Mouse (Mus musculus) lung, embryonic 14.5 days (tissue): ENCODE data around the gene Cxcr4. TPM values are rescaled to one million over a fixed set of nuclear protein-coding genes. Genes with fewer than 3 reads are reported as not detected.

Experiments used
- ATAC-seq: fragments of 200-750 bp; cut with Nextera tagmentation; 2 replicates; pipeline ENCODE4 v1.8.0; 2017; ENCODE audit warnings: mild to moderate bottlenecking, moderate TSS enrichment, moderate library complexity; ENCODE audit not compliant: insufficient read depth
- DNase-seq: peaks from one replicate; pipeline ENCODE4 v3.0.0-alpha.2; 2015
- H3K27ac ChIP-seq: fragments of 300-500 bp; sonication (generic); 2 replicates; pipeline ENCODE4 v1.5.1; 2014; ENCODE audit warnings: low read depth, mild to moderate bottlenecking, moderate library complexity
- H3K27me3 ChIP-seq: fragments of 300-500 bp; sonication (generic); 2 replicates; pipeline ENCODE4 v1.6.1; 2014; ENCODE audit warnings: low read length, control low read depth; ENCODE audit not compliant: insufficient read depth
- H3K36me3 ChIP-seq: fragments of 300-500 bp; sonication (generic); 2 replicates; pipeline ENCODE4 v1.6.1; 2014; ENCODE audit warnings: control low read depth; ENCODE audit not compliant: insufficient read depth
- H3K4me1 ChIP-seq: fragments of 300-500 bp; sonication (generic); 2 replicates; pipeline ENCODE4 v1.6.1; 2014; ENCODE audit warnings: antibody characterized with exemption, control low read depth; ENCODE audit not compliant: insufficient read depth
- H3K4me2 ChIP-seq: fragments of 300-500 bp; sonication (generic); 2 replicates; pipeline ENCODE4 v1.6.1; 2014; ENCODE audit warnings: mild to moderate bottlenecking
- H3K4me3 ChIP-seq: fragments of 300-500 bp; sonication (generic); 2 replicates; pipeline ENCODE4 v1.5.1; 2014; ENCODE audit warnings: low read depth, low read length
- H3K9ac ChIP-seq: fragments of 300-500 bp; sonication (generic); 2 replicates; pipeline ENCODE4 v1.6.1; 2014
- H3K9me3 ChIP-seq: fragments of 300-500 bp; sonication (generic); 2 replicates; pipeline ENCODE4 v1.6.1; 2016; ENCODE audit warnings: low read depth, low read length, control low read depth
- CTCF ChIP-seq: IDR thresholded peaks from 2 replicates; pipeline ENCODE4 v1.5.1; 2016; ENCODE audit warnings: antibody characterized with exemption, low read depth
- WGBS: fragments of 180-500 bp; shearing (Covaris S2); extraction: QIAGEN DNeasy Blood & Tissue Kit; methylation state at CpG from one replicate; pipeline ENCODE4 v1.1.7; 2014; 5-methylcytosine and 5-hydroxymethylcytosine counted together
- polyA plus RNA-seq: library from polyadenylated mRNA; unstranded; fragments of >200 nt; fragmentation: Nextera tagmentation; extraction: Ambion mirVana; gene quantifications from 2 replicates; pipeline ENCODE4 v1.2.1, GENCODE M21; 2014

The Cxcr4 gene
- polyA plus RNA-seq, 1 experiment from 2014 or later: 10.3 TPM

DNA sequence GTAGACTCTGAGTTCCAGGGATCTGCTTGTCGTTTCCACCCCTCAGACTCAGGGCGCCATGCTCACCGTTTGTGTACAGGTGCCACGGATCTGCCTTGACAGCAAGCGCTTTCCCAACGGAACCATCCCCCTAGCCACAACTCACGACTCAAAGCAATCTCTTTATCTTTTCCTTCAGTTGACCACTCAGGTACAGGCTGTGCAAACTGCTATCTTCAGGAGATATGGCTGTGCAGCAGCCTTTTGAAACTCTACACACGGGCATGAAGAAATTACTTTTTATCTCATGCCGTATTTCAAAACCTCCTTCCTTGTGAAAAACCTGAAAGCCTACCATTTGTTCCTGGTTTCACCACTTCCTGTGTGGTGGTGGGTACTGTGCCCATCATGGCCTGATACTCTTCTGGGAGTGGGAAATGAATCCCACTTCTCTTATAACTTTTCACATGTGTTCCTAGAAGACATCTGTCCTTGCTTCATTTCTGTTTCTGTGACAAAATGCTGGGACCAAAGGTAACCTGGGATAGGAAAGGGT lies 34.1 kb upstream of the Cxcr4 start:
- Histone ChIP-seq H3K9ac (no peak overlapping the region), H3K27ac (no peak overlapping the region), H3K4me3 (no peak overlapping the region), H3K9me3 (no peaks in the 10 kb centered on the region), H3K27me3 (no peaks in the 10 kb centered on the region), H3K36me3 (no peaks in the 10 kb centered on the region), H3K4me1 (no peaks in the 10 kb centered on the region), H3K4me2 (no peak overlapping the region)
- no peak for TF ChIP-seq CTCF
- WGBS: 62% methylated on average over 9 of the region's 9 CpGs
- ATAC-seq (no peak), DNase-seq (no peak)

DNA sequence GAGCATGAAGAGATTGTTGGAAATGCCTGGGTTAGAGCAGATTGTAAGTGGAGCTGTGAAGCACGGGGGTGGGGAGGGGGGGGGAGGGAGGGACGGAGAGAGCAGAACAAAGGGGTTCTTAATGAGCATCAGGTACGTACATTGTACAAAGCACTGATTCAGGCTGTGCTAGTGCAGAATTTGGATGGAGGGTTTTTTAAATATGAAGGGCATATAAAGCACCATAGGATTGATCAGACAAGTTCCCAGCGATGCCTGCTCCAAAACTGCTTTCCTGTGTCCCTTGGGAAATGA lies 31.4 kb upstream of the Cxcr4 start:
- no peak for TF ChIP-seq CTCF
- no peaks in the 10 kb centered on the region for H3K4me1 ChIP-seq
- H3K4me3 ChIP-seq: no peak overlapping the region
- WGBS: 45% methylated on average over 4 of the region's 4 CpGs
- DNase-seq (no peak), ATAC-seq (0 out of 2 replicates have a peak, but pooled peaks have one; percentile 26)
- H3K9me3 ChIP-seq: no peaks in the 10 kb centered on the region
- no peaks in the 10 kb centered on the region for H3K36me3 ChIP-seq
- H3K4me2 ChIP-seq: no peak overlapping the region
- no peak overlapping the region for H3K9ac ChIP-seq
- no peaks in the 10 kb centered on the region for H3K27me3 ChIP-seq
- H3K27ac ChIP-seq: peak overlapping the region; percentile 36; the same call in 1 of the 2 replicates

DNA sequence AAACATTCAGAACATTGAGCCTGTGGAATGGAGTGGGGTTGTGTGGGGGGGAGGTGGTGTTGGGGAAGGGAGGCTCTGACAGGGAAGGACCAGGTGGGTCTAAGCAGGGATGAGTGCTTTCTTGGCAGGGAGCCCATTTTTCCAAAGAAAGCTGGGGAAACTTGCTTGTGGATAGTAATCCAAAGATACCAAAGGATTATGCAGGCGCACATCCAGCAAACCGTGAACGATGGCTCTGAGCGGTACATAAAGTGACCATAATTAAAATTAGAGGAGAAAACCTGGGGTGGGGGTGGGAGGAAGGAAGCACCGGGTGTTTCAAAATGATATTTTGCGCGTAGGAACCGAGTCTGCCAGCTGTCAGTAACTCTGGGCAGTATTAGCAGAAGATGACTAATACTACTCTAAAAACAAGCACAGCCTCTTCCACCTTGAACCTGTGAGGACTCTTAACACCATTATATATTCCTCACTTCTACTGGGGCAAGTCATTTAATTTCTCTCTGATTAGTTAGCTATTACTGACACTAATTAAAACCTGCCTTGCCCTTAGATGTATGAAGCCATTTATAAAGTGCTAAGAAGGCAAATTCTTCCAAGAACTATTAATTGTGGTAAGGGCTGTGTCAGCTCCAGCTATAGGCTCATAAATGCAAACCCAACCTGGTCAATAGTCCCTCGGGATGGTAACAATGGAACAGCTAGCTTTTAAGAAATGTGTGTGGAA lies 30.9 kb upstream of the Cxcr4 start:
- Histone ChIP-seq H3K9ac (no peak overlapping the region), H3K4me3 (no peak overlapping the region), H3K36me3 (no peaks in the 10 kb centered on the region), H3K27me3 (no peaks in the 10 kb centered on the region), H3K4me1 (no peaks in the 10 kb centered on the region), H3K4me2 (no peak overlapping the region), H3K27ac (peak overlapping the region; percentile 46; the same call in 1 of the 2 replicates), H3K9me3 (no peaks in the 10 kb centered on the region)
- no peak for TF ChIP-seq CTCF
- 33% methylated on average over 9 of the region's 9 CpGs for WGBS
- DNase-seq (peak; percentile 70), ATAC-seq (peak; percentile 82)

DNA sequence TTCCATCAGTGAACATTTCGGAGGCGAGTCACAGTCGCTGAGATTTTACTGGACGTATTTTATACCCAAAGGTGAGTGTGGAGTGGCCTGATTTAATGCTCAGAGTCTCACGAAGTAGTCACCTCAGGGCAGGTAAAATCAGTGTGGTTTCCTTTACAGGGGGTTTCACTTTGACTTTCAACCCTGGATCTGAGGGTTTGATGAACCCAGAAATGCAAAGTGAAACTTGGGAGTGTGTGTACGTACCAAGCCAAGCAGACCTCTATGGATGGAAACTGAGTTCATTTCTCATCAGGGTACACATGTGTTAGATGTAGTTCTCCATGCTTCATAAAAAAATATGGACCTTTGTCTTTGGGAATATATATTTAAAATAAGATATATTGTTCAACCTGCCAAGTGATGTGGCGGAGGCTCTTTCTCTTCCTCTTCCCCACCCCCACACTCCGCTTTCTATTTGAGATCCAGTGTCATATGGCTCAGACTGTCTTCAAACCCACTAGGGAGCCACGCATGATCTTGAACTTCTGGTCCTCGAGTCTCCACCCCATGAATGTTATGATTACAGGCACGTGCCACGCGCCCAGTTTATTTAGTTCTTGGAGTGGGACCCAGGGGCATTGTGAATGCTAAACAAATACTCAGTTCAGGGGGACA lies 25.7 kb upstream of the Cxcr4 start:
- peaks cover 3% of the 10 kb centered on the region; the same call in 1 of the 2 replicates for H3K4me1 ChIP-seq
- WGBS: 85% methylated on average over 13 of the region's 13 CpGs
- no peak for TF ChIP-seq CTCF

DNA sequence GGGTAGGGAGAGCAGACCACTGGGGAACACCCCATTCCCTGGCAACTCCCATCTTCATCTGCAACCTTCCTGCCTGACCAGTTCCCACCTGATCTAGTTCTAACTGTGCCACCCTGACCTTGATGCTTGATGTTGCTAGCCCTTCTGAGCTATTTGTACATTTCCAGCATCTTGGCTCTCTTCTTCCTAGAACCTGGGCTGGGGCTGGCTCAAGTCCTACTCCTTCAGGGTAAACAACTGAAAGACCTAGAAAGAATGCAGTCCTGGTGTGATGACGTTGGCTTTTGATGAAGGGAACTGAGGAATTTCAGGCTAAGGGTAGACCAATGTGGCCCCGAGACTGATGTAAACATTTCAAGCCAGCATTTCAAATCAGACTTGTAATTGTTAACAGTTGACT lies 24.5 kb upstream of the Cxcr4 start:
- no peak overlapping the region for H3K4me3 ChIP-seq
- no peak overlapping the region for H3K4me2 ChIP-seq
- H3K27me3 ChIP-seq: no peaks in the 10 kb centered on the region
- no peak overlapping the region for H3K9ac ChIP-seq
- no peak for TF ChIP-seq CTCF
- no peak overlapping the region for H3K27ac ChIP-seq
- 10% methylated on average over 2 of the region's 2 CpGs for WGBS
- no peak for DNase-seq
- peaks cover 3% of the 10 kb centered on the region; the same call in 1 of the 2 replicates for H3K4me1 ChIP-seq
- no peaks in the 10 kb centered on the region for H3K9me3 ChIP-seq
- no peak for ATAC-seq
- H3K36me3 ChIP-seq: no peaks in the 10 kb centered on the region

More for the DNA sequence above, 25.7 kb upstream of the Cxcr4 start:
- no peak overlapping the region for H3K4me2 ChIP-seq
- no peak overlapping the region for H3K4me3 ChIP-seq
- no peaks in the 10 kb centered on the region for H3K27me3 ChIP-seq
- DNase-seq (no peak), ATAC-seq (no peak)
- no peaks in the 10 kb centered on the region for H3K9me3 ChIP-seq
- no peaks in the 10 kb centered on the region for H3K36me3 ChIP-seq
- H3K27ac ChIP-seq: no peak overlapping the region
- no peak overlapping the region for H3K9ac ChIP-seq

DNA sequence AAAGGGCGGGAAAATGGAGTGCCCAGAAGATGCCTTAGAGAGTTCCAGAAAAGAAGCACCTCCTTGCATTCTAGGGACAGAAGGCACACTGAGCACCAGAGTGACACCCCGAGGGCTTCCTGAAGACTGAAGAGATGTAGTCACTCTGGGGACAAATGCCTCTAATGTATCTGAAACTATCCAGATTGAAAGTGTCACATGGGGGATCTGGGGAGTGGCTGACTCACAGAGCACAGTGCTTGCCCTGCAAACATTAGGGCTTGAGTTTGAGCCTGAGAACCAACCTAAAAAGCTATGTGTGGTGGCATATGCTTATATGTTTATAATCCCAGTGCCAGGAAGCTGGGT lies 23.3 kb upstream of the Cxcr4 start:
- H3K4me3 ChIP-seq: no peak overlapping the region
- no peaks in the 10 kb centered on the region for H3K36me3 ChIP-seq
- H3K27me3 ChIP-seq: no peaks in the 10 kb centered on the region
- ATAC-seq (no peak), DNase-seq (no peak)
- H3K9ac ChIP-seq: no peak overlapping the region
- no peaks in the 10 kb centered on the region for H3K9me3 ChIP-seq
- TF ChIP-seq CTCF: no peak
- H3K4me1 ChIP-seq: peaks cover 3% of the 10 kb centered on the region; the same call in 1 of the 2 replicates
- H3K4me2 ChIP-seq: no peak overlapping the region
- WGBS: 60% methylated on average over 2 of the region's 2 CpGs
- H3K27ac ChIP-seq: no peak overlapping the region
